Mouse (Mus musculus) embryonic fibroblast, embryonic 13.5 days (primary cell): ENCODE measurements at regions not wholly inside any gene's neighbourhood (a gene's known extent, or its start where the extent isn't known, plus 50 kb on each side); places are given as distances from the start of the nearest gene placed in this dataset.

Experiments
- H3K27ac ChIP-seq: 2 replicates; pipeline ENCODE4 v1.5.1; 2012; ENCODE audit warnings: low read length, control low read depth, inconsistent platforms; ENCODE audit not compliant: insufficient read depth
- H3K4me1 ChIP-seq: 2 replicates; pipeline ENCODE4 v1.6.1; 2011; ENCODE audit warnings: low read length; ENCODE audit not compliant: control insufficient read depth, insufficient read depth
- H3K4me3 ChIP-seq: 2 replicates; pipeline ENCODE4 v1.5.1; 2011; ENCODE audit warnings: mild to moderate bottlenecking, control low read depth, low read length; ENCODE audit not compliant: insufficient read depth
- CTCF ChIP-seq: IDR thresholded peaks from 2 replicates; pipeline ENCODE4 v1.5.1; 2011; ENCODE audit warnings: mild to moderate bottlenecking, control low read depth, low read length, moderate library complexity, borderline replicate concordance; ENCODE audit not compliant: insufficient read depth
- POLR2A ChIP-seq: IDR thresholded peaks from 2 replicates; pipeline ENCODE4 v1.6.1; 2011; ENCODE audit warnings: low read depth, mild to moderate bottlenecking, control low read depth, low read length, moderate library complexity

DNA sequence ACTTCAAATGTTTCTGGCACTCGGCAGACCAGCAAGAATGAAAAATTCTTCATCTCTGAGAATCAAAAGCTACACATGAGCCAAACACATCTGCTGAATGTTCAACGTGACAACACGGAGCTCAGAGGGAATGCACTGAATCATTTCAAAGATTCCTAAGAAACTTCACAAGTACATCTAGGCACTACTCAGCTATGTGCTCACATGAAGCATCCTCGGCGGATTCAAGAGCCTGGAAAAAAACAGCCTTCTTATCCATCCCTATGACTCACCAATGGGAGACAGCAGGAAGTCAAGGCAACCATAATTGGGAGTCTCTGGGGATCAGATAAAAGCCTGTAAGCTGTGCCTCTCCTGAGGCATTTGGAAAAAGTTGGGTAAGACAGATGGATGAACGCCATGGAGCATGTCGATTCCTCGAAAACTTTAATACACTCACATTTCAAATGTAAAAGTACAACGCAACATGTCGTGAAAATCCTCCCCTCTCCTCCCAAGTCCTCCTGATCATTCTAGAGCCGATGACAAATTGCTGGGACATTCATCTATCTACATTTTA, 173.8 kb upstream of the Myocd start:
- TF ChIP-seq CTCF (no peak), POLR2A (no peak)
- peaks cover 3% of the 10 kb centered on the region; the same call in 1 of the 2 replicates for H3K4me1 ChIP-seq
- peak overlapping the region; percentile 52; the same call in 1 of the 2 replicates for H3K27ac ChIP-seq
- no peak overlapping the region for H3K4me3 ChIP-seq

- H3K4me3 ChIP-seq, result no peak overlapping the region
- H3K4me1 ChIP-seq, result no peaks in the 10 kb centered on the region
- TF ChIP-seq CTCF, result no peak
- TF ChIP-seq POLR2A, result no peak
- no peak overlapping the region for H3K27ac ChIP-seq
Observed at GRCm38 (mm10) chr11:65435699-65436161, 165.9 kb upstream of the Myocd start.

- Histone ChIP-seq H3K4me3 (no peak overlapping the region), H3K4me1 (no peaks in the 10 kb centered on the region), H3K27ac (no peak overlapping the region)
- TF ChIP-seq POLR2A, result no peak
- TF ChIP-seq CTCF, result no peak
Observed at GRCm38 (mm10) chr11:65421889-65422288, 152.1 kb upstream of the Myocd start.

DNA sequence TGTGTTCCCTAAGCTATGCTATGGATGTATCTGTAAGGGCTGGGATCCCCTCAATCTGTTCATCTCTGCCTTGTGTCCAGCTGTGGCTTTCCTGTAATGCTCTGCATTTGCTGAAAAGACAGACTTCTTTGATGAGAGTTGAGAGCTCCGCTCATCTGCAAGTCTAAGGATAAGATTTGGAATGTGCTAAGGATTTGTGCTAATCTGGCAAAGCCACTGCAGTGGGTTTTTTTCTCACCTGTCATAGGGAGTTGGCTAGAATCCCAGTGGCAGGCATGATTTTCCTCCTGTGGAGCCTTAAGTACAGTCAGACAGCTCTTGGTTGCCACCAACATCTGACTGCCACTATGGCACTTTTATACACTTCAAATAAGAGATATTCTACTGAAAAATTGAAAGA, 138.8 kb upstream of the Myocd start:
- Histone ChIP-seq H3K27ac (no peak overlapping the region), H3K4me1 (no peaks in the 10 kb centered on the region), H3K4me3 (no peak overlapping the region)
- no peak for TF ChIP-seq POLR2A
- no peak for TF ChIP-seq CTCF

- H3K27ac ChIP-seq, result no peak overlapping the region
- no peaks in the 10 kb centered on the region for H3K4me1 ChIP-seq
- no peak overlapping the region for H3K4me3 ChIP-seq
- TF ChIP-seq POLR2A, result no peak
- no peak for TF ChIP-seq CTCF
Observed at GRCm38 (mm10) chr11:65402460-65403154, 132.8 kb upstream of the Myocd start.

DNA sequence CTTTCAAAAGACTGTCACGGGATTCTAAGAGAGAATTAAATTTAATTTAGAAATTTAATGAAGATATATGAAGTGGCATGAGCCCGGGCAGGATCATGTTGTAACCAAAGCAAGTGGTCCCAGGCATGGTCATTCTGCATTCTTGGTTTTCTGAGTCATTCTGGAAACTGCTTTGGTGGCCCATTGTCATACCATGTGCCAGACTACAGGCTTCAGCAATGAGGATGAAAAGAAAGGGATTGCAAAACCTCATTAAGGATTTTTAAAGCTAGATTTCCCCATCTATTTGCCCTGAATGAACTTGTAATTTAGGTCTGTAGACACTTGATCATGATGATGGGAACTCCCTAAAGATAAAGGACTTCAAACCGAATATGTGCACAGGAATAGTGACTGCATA, 119.4 kb upstream of the Myocd start:
- no peak for TF ChIP-seq POLR2A
- TF ChIP-seq CTCF, result no peak

GRCm38 (mm10) chr11:65386291-65387061, 116.7 kb upstream of the Myocd start:
- Histone ChIP-seq H3K4me1 (peaks cover 3% of the 10 kb centered on the region; the same call in 1 of the 2 replicates), H3K4me3 (no peak overlapping the region), H3K27ac (peak overlapping the region; percentile 38)
- TF ChIP-seq POLR2A (no peak), CTCF (no peak)

More for the DNA sequence above, 119.4 kb upstream of the Myocd start:
- Histone ChIP-seq H3K4me3 (no peak overlapping the region), H3K4me1 (peaks cover 3% of the 10 kb centered on the region; the same call in 1 of the 2 replicates), H3K27ac (no peak overlapping the region)

DNA sequence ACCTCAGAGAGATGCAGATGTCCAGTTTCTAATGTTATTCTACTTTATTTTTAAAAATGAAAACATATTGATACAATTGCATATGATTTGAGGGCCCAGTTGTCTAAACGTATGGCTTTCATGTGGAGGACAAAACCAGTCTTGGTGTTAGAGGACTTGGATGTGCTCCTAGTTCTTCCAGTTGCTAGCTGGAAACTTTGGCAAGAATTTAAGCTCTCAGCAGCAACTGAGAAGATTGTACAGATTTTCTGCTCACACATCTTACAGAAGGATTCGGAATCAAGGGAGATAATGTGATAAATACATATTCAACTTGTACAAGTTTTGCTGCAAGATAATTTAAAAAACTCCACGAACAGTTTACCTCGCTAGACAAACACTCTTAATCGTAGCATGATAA, 105.6 kb upstream of the Myocd start:
- H3K4me3 ChIP-seq, result no peak overlapping the region
- no peaks in the 10 kb centered on the region for H3K4me1 ChIP-seq
- TF ChIP-seq POLR2A, result no peak
- TF ChIP-seq CTCF, result no peak
- no peak overlapping the region for H3K27ac ChIP-seq

DNA sequence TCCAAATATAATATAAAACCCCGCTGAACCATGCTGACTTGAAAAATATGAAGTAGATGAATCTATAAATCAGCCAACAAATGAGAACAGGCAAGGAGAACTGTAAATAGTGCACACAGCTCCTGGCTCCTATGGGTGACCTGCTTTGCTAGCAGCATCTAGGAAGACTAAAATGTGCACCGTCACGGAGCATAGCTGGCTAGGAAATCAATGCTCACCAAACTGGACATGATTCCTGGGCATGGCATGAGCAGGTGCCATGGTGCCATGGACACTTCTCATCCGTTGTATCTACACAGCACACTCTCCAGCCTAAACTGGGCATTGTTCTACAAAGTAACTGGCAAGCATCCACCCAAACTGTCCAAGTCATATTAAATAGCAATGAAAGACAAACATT, 103.3 kb upstream of the Myocd start:
- TF ChIP-seq POLR2A (no peak), CTCF (no peak)
- Histone ChIP-seq H3K27ac (no peak overlapping the region), H3K4me1 (no peaks in the 10 kb centered on the region), H3K4me3 (no peak overlapping the region)

DNA sequence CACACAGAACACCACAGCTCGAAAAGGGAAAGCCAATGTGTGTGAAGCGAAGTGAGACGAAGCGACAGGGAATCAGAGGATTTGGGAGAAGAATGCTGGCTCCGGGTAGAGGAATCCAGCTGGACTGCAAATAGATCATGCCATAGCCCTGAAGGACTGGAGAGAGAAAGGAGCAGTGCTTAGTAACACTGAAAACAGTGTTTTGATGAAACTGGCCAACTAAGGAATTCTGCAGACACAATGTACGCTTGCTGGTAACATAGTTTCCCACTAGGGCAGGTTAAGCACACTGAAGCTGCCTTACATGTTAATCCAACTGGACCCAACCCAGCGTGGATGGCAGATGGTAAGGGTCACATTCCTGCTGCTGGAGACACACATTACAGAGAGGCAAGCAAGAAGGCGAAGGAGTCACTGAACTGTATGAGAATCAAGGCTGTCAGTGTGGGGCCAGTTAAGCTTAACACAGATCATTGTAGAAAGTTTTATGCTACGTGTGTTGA, 102.6 kb upstream of the Myocd start:
- H3K4me3 ChIP-seq, result no peak overlapping the region
- 0 out of 2 replicates have a peak, but pooled peaks cover 2% of the 10 kb centered on the region for H3K4me1 ChIP-seq
- H3K27ac ChIP-seq, result no peak overlapping the region
- TF ChIP-seq CTCF (no peak), POLR2A (no peak)
